Mouse (Mus musculus): ENCODE measurements at regions not wholly inside any gene's neighbourhood (a gene's known extent, or its start where the extent isn't known, plus 50 kb on each side); places are given as distances from the start of the nearest gene placed in this dataset.

GRCm38 (mm10) chr2:50932936-50933335 is 216.0 kb downstream of the Rnd3 start:
- TF ChIP-seq EP300 (IDR thresholded peaks at IDR 0.05): no peak
- no peak for TF ChIP-seq CTCF (IDR thresholded peaks at IDR 0.05)

Data from lung, postnatal 0 days (tissue).